Mouse (Mus musculus) neural tube, embryonic 15.5 days (tissue): ENCODE measurements at regions not wholly inside any gene's neighbourhood (a gene's known extent, or its start where the extent isn't known, plus 50 kb on each side); places are given as distances from the start of the nearest gene placed in this dataset.
"Not testable (repeated sequence)": the region's sequence is repeated elsewhere in the genome, so short reads cannot be mapped to it uniquely, and the experiment has no call there.

Experiments used
- ATAC-seq: fragments of 200-750 bp; cut with Nextera tagmentation; 2 replicates; pipeline ENCODE4 v1.8.0; 2017; ENCODE audit warnings: mild to moderate bottlenecking, moderate TSS enrichment, moderate library complexity; ENCODE audit not compliant: low FRiP score
- H3K27ac ChIP-seq: fragments of 300-500 bp; sonication (generic); replicated peaks from 2 replicates; pipeline ENCODE4 v1.5.1; 2015; ENCODE audit warnings: mild to moderate bottlenecking, inconsistent platforms
- H3K27me3 ChIP-seq: fragments of 300-500 bp; sonication (generic); replicated peaks from 2 replicates; pipeline ENCODE4 v1.6.1; 2015; ENCODE audit warnings: inconsistent platforms
- H3K36me3 ChIP-seq: fragments of 300-500 bp; sonication (generic); 2 replicates; pipeline ENCODE4 v1.6.1; 2015; ENCODE audit warnings: inconsistent platforms
- H3K4me1 ChIP-seq: fragments of 300-500 bp; sonication (generic); 2 replicates; pipeline ENCODE4 v1.6.1; 2015; ENCODE audit warnings: inconsistent platforms
- H3K4me2 ChIP-seq: fragments of 300-500 bp; sonication (generic); 2 replicates; pipeline ENCODE4 v1.6.1; 2015; ENCODE audit warnings: inconsistent platforms, mild to moderate bottlenecking, moderate library complexity
- H3K4me3 ChIP-seq: fragments of 300-500 bp; sonication (generic); replicated peaks from 2 replicates; pipeline ENCODE4 v1.5.1; 2015; ENCODE audit warnings: mild to moderate bottlenecking, inconsistent platforms
- H3K9ac ChIP-seq: fragments of 300-500 bp; sonication (generic); replicated peaks from 2 replicates; pipeline ENCODE4 v1.6.1; 2015; ENCODE audit warnings: mild to moderate bottlenecking, inconsistent platforms
- H3K9me3 ChIP-seq: fragments of 300-500 bp; sonication (generic); replicated peaks from 2 replicates; pipeline ENCODE4 v1.6.1; 2016; ENCODE audit warnings: inconsistent platforms
- WGBS: fragments of 180-500 bp; shearing (Covaris S2); methylation state at CpG from one replicate; pipeline ENCODE4 v1.1.7; 2015; ENCODE audit warnings: mixed read lengths; 5-methylcytosine and 5-hydroxymethylcytosine counted together

DNA sequence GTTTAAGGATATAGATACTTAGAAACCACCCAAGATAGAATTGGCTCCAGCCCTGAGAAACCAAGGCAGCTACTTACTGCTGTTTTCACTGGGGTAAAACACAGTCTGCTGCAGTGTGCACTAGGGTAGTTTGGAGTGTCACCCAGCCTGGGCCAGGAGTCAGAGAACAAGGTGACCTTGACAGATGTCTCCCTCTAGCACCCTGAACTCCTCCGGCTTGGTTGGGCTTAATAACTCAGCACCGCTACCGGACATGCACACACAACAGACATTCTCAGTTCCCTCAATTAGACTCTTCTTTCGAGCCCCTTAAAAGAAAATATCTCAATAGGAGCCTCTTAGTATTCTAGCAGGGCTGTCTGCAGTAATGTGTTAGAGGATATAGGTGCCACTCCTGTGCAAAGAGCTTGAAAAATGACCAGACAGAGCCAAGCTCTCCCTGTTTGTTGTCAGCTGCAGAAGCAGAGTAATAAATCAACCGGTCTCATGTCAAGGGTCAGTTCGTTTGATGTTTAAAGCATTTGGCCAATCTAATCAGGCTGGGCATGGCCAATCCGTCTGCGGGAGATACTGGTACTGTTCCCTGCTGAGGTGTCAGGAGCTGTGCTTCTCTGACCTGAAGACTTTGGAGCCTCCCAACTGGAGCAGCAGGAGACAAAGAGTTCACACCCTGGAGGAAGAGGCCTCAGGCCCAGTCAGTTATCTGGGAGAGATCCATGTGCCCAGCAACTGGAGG is 299.1 kb downstream of the Eipr1 start:
- peaks cover 44% of the 10 kb centered on the region for H3K4me1 ChIP-seq
- H3K27ac ChIP-seq = peak overlapping the region; percentile 50
- ATAC-seq = 0 out of 2 replicates have a peak, but pooled peaks have one; percentile 16
- WGBS = 28% methylated on average over 8 of the region's 8 CpGs
- no peak overlapping the region for H3K9ac ChIP-seq
- H3K4me2 ChIP-seq = no peak overlapping the region
- no peaks in the 10 kb centered on the region for H3K36me3 ChIP-seq
- H3K27me3 ChIP-seq = no peaks in the 10 kb centered on the region
- no peak overlapping the region for H3K4me3 ChIP-seq
- no peaks in the 10 kb centered on the region for H3K9me3 ChIP-seq

DNA sequence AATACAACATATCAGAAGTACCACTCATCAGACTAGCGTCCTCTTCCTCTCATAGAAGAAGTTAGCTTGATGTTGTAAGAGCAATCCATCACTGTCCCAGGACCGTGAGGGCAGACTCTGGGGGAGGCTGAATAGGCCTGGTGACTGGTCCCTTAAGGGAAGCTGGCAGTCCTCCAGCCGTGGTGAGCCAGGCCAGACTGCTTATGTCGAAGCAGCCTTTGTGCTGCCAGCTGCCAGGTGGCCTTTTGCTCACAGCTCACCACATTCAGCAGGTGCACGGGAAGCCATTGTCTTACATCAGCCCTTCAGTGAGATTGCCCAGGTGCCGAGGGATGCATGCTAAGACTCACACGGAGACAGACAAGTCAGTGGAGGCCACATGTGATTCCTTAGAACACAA is 302.8 kb downstream of the Eipr1 start:
- Histone ChIP-seq H3K9ac (no peak overlapping the region), H3K4me3 (no peak overlapping the region), H3K27me3 (no peaks in the 10 kb centered on the region), H3K36me3 (no peaks in the 10 kb centered on the region), H3K9me3 (no peaks in the 10 kb centered on the region), H3K27ac (no peak overlapping the region), H3K4me2 (no peak overlapping the region), H3K4me1 (peaks cover 27% of the 10 kb centered on the region)
- ATAC-seq = no peak
- 17% methylated on average over 7 of the region's 7 CpGs for WGBS

DNA sequence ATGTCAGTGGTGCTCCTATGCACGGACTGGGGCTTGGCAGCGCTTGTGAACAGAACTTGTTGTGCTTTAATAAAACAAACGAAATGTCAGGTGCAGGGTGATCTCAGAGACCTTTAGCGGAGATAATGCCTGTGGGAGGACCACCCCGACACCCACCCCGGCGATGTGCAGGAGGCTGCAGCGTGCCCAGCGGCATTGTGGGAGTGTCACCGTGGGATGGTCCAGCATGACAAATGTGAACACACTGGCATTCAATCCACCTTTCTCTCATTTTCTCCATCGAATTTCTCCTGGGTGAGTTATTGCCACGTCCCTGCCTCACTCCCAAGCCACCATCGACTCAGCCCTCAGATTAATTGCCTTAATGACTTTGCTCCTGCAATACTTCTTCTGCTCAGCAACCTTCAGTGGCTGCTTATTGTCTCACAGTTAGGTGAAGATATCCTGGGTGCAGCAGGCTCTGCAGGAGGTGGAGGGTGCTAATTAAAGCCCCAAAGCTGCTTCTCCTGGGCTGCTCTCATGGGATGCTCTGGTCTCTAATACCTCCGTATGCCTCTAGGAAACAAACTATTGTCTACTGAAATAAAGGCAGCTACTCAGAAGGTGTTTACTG is 310.5 kb downstream of the Eipr1 start:
- Histone ChIP-seq H3K27ac (peak overlapping the region; percentile 65), H3K4me2 (peak overlapping the region; percentile 27)
- 26% methylated on average over 14 of the region's 14 CpGs for WGBS

DNA sequence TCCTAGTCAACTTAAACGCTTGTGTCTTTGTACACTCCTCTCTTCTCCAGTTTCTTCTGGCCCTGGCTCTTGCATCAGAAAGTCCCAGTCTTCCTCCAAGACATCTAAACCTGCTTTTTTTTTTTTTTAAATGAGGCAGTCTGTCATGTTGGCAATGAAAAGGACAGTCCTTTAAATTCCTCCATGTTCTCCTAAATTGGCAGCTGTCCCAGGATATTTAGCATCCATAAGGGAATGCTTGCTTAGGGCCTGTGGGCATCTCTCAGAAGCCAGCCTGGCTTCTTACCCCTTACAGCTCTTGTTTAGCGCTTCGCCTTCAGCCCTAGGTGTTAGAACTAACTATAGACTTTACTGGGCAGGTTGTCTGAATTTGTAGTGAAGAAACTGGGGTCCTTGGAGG is 311.2 kb downstream of the Eipr1 start:
- Histone ChIP-seq H3K9ac (no peak overlapping the region), H3K4me3 (no peak overlapping the region), H3K9me3 (no peaks in the 10 kb centered on the region), H3K27ac (peak overlapping the region; percentile 65; the same call in 1 of the 2 replicates), H3K4me1 (peaks cover 21% of the 10 kb centered on the region), H3K4me2 (no peak overlapping the region), H3K27me3 (no peaks in the 10 kb centered on the region), H3K36me3 (no peaks in the 10 kb centered on the region)
- 71% methylated on average over 3 of the region's 3 CpGs for WGBS
- ATAC-seq = no peak

More for the DNA sequence above, 310.5 kb downstream of the Eipr1 start:
- H3K27me3 ChIP-seq = no peaks in the 10 kb centered on the region
- no peak overlapping the region for H3K9ac ChIP-seq
- H3K9me3 ChIP-seq = no peaks in the 10 kb centered on the region
- no peaks in the 10 kb centered on the region for H3K36me3 ChIP-seq
- peaks cover 21% of the 10 kb centered on the region for H3K4me1 ChIP-seq
- H3K4me3 ChIP-seq = no peak overlapping the region
- ATAC-seq = peak; percentile 70

DNA sequence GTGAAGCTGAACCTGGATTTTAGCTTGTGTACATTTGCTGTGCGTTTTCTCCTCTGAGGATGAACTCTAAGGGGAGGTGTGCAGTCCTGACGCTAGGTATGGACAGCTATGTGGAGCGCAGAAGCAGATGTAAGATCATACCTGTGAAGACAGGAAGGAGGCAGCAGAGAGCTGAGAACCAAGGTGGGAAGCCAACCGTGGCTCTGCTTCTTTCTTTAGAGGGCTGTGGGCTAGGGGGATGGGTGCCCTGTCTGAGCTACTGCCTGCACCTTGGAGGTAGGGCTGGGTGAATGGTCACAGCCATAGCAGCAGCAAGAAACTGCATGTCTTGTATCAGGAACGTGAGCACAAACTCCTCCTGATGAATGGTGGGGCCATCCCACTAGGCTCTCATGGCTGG is 316.6 kb downstream of the Eipr1 start:
- Histone ChIP-seq H3K9ac (no peak overlapping the region), H3K9me3 (no peaks in the 10 kb centered on the region), H3K4me2 (no peak overlapping the region), H3K4me3 (no peak overlapping the region), H3K27me3 (no peaks in the 10 kb centered on the region), H3K36me3 (no peaks in the 10 kb centered on the region), H3K27ac (peak overlapping the region; percentile 69; the same call in 1 of the 2 replicates), H3K4me1 (peaks cover 5% of the 10 kb centered on the region; the same call in 1 of the 2 replicates)
- peak; percentile 86 for ATAC-seq
- 19% methylated on average over 5 of the region's 5 CpGs for WGBS

DNA sequence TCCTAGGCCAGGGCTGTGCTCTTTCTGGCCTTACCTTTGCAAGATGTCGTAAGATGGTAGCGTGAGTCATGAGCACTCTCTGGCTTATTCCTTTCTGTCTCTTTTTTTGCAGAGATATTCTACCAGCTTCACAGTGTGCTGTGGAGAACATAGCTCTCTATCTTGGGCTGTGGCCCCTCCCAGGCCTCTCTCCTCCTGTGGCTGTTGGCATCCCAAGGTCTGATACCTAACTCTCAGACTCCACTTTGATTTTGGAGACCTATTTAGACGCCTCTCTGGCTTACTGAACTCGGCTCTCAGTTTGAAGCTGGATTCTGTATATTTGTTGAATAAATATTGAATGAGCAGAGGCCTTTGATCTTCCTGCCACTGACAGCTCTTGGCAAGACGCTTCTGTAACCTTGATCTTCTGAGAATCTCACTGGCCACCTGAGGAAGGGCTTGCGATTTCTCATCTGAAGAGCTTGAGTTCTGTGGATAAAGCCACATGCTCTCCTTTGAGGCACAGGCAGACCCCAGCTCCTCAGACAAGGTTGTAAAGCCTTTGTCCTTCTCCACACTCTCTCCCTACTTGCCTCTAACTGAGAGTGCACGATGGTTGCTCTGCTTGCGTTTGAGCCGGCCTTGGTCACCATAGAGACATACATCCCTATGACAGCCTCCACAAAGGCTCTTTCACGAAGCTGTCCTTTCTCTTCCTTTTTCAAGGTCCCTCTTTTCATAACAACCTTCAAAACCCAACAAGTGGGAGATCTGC is 323.7 kb downstream of the Eipr1 start:
- Histone ChIP-seq H3K4me1 (peaks cover 5% of the 10 kb centered on the region), H3K9me3 (no peaks in the 10 kb centered on the region), H3K4me2 (no peak overlapping the region), H3K27ac (no peak overlapping the region), H3K9ac (no peak overlapping the region), H3K27me3 (no peaks in the 10 kb centered on the region), H3K36me3 (no peaks in the 10 kb centered on the region), H3K4me3 (no peak overlapping the region)
- no peak for ATAC-seq
- WGBS = 56% methylated on average over 10 of the region's 10 CpGs

DNA sequence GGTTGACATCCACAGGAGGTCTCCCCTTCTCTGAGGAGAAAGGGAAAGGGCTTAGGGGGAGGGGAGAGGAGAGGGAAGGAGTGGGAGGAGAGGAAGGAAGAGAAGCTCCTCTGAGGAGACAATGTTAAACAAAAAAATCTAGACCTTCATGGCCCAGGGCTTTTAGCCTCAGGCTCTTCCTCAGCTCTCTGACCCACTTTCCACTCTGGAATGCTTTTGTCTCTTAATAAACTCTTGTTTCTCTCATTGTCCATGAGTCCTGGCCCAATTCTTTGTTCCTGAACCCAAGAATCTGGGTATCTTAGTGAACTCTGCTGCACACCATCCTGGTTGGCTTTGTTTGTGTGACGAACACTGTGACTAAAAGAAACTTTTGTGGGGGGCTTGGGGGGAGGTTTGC is 325.0 kb downstream of the Eipr1 start:
- no peak overlapping the region for H3K27ac ChIP-seq
- H3K4me3 ChIP-seq = no peak overlapping the region
- no peaks in the 10 kb centered on the region for H3K9me3 ChIP-seq
- ATAC-seq = no peak
- no peaks in the 10 kb centered on the region for H3K27me3 ChIP-seq
- no peak overlapping the region for H3K9ac ChIP-seq
- 65% methylated on average over 1 of the region's 1 CpGs for WGBS
- H3K4me2 ChIP-seq = no peak overlapping the region
- no peaks in the 10 kb centered on the region for H3K36me3 ChIP-seq
- H3K4me1 ChIP-seq = peaks cover 5% of the 10 kb centered on the region

DNA sequence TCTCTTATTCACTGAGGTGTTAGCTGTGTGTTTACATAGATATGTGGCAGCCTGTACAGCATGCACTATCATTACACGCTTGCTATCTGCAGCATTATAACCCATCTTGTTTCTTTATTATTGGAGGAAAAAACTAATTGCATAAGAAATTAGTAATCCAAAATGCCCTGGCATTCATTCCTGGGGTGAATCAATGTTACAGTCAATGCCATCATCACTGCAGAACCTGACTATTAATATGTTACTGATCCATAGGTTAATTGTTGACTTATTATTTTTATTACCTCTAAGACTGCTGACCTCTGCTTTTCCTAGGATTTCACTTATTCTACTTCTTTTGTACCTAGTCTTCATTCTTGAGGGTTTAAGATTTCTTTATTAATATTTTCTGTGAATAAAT is 327.4 kb downstream of the Eipr1 start:
- no peak for ATAC-seq
- Histone ChIP-seq H3K4me3 (no peak overlapping the region), H3K4me2 (no peak overlapping the region), H3K27me3 (no peaks in the 10 kb centered on the region), H3K9ac (no peak overlapping the region), H3K4me1 (peaks cover 18% of the 10 kb centered on the region), H3K27ac (no peak overlapping the region), H3K9me3 (no peaks in the 10 kb centered on the region), H3K36me3 (no peaks in the 10 kb centered on the region)
- 84% methylated on average over 1 of the region's 1 CpGs for WGBS

DNA sequence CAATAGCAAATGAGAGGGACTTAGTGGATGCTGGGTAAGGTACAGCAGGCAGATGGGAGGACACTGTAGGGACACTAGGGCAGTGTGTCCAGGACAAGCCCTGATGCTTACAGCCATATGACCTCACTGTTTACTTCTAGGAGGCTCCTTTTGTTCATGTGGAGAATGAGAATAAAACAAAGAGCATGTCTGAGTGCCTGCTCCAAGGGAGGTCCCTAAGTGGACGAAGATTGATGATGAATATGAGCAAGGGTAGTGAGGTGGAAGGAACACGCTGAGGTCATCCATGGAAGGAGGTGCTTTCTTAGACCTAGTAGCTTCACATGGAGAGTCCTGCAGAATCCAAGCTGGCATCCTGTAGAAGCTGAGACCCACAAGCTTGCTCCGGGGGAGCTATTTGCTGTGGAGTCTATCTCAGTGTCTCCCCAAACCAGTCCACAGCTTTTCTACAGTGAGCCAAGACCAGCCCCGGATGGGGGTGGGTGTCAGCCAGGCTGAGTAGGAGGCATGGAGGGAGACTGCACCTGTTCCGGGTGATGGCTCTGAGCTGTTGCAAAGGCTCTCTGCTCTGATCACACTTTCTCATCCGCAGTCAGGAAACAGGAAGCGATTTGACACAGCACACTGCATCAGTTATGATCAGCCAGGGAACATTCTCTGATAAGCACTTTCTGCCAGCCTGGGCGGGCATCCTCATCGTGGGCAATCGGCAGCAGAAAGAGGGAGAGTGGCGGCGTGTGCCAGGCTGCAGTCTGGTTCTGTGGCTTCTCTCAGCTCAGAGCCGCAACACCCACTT is 332.0 kb downstream of the Eipr1 start:
- 30% methylated on average over 13 of the region's 13 CpGs for WGBS
- H3K9ac ChIP-seq = no peak overlapping the region
- no peak overlapping the region for H3K4me3 ChIP-seq
- no peaks in the 10 kb centered on the region for H3K27me3 ChIP-seq
- ATAC-seq = peak; percentile 79
- H3K4me1 ChIP-seq = peaks cover 20% of the 10 kb centered on the region
- peak overlapping the region; percentile 86 for H3K27ac ChIP-seq
- H3K36me3 ChIP-seq = no peaks in the 10 kb centered on the region
- no peaks in the 10 kb centered on the region for H3K9me3 ChIP-seq
- peak overlapping the region; percentile 11 for H3K4me2 ChIP-seq

DNA sequence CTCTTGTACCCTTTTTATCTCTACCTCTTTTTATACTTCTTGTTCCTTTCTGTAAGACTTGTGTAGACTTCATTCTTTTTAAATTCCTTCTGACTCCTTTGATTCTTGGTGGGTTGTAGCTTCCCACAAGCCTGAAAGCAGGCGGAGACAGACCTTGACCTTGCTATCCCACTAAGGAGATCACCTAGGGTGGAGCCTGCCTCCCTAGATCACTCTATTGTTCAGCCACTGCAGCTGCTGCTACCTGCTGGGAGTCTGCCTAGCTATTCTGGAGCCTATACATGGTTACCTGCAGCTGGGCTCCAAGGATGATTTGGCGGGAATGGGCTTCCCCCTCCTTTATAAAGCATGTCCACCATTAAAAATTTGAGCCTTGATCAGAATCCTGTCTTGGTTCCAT is 335.6 kb downstream of the Eipr1 start:
- H3K9me3 ChIP-seq, H3K36me3 ChIP-seq, H3K9ac ChIP-seq, H3K27me3 ChIP-seq, ATAC-seq, H3K4me3 ChIP-seq, H3K27ac ChIP-seq, H3K4me2 ChIP-seq: not testable (repeated sequence)
- H3K4me1 ChIP-seq = peaks cover 26% of the 10 kb centered on the region
- 69% methylated on average over 2 of the region's 2 CpGs for WGBS

DNA sequence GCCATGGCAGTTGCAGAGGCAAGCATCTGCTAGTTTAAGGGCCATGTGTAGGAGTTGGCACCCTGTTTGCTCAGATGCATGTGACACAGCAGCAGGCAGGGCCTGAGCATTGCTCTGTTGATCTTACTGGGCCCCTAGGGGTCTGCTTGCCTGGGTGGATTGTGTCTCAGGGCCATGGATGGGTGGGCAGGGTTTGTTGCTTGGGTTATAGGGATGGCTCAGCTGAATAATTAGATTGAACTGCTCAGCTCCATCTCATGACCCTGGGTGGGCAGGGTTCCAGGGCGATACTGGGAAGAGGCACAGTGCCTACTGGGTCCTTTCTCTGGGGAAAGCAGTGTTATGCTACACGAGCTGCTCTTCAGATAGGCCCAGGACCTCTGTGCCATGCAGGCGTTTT is 338.0 kb downstream of the Eipr1 start:
- peaks cover 8% of the 10 kb centered on the region; the same call in 1 of the 2 replicates for H3K4me1 ChIP-seq
- H3K4me2 ChIP-seq = no peak overlapping the region
- no peaks in the 10 kb centered on the region for H3K36me3 ChIP-seq
- no peaks in the 10 kb centered on the region for H3K27me3 ChIP-seq
- peak; percentile 38; the same call in 1 of the 2 replicates for ATAC-seq
- WGBS = 42% methylated on average over 3 of the region's 3 CpGs
- no peaks in the 10 kb centered on the region for H3K9me3 ChIP-seq
- no peak overlapping the region for H3K27ac ChIP-seq
- H3K9ac ChIP-seq = no peak overlapping the region
- H3K4me3 ChIP-seq = no peak overlapping the region
